ENCODE assay signal across 8 mouse cellular contexts in the genomic region with DNA sequence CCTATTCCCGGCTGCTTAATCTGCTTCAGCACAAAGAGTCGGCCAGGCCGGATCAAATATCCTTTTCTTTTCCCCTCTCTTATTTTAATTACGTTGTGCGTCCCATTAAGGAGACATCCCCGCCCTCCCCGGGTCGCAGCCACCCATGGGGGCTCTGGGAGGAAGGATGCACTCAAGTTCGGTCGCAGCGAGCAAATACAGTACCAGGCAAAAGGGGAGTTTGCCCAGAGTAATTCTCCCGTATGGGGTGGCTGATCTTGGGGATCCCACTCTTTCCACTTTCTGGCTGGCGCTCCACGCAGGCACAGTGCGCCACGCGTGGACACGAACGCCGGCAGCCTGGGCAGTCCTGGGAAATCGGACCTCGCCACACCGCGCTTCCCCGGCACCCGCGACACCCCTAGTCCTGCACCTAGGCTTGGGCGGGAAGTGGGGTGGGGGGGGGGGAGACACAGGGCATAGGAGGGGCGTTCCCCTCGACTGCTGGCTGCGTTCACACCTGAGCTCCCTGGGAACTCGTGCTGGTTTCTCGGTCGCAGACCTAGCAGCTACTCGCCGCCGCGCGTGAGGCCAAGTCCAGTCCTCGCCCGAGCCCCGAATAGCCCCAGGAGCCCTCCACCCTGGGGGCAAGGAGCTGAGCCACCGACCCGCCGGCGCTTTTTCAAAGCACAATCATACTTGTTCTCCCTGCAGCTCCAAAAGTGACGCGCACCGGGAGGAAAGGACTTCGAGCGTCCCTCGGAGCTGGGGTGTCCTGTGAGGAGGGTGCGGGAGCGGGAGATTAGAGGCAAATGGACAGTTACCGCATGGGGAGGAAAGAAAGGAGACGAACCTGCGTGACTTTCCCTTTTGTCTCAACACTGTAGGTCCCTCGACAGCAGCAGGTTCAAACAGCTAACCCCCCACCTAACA.
DNase-seq lines count a peak whose midpoint lies in the region; ATAC-seq and TF ChIP-seq lines count a peak whose summit lies in the region.

No protein-coding gene starts in this region.

- no peak for TF ChIP-seq EP300 in heart, adult 2 months (IDR thresholded peaks at IDR 0.05; ENCODE audit: insufficient read depth, low read depth, low read length)

- peak overlapping the region; percentile 42; the same call in 1 of the 2 replicates for H3K4me3 ChIP-seq in heart, adult 2 months
- peak overlapping the region; percentile 25 for H3K4me3 ChIP-seq in forebrain, embryonic 15.5 days
- peak overlapping the region; percentile 47 for H3K4me3 ChIP-seq in kidney, postnatal 0 days (replicated peaks; ENCODE audit: low read depth, low read length)

- DNase-seq in heart, adult 2 months: peak; percentile 23 to 51
- DNase-seq in heart, postnatal 25 days (ENCODE audit: low spot score): no peak
- DNase-seq in cerebellum, adult 11-12 months: peak; percentile 76
- peak; percentile 55 for DNase-seq in kidney, postnatal 0 days (ENCODE audit: low spot score)
- peak; percentile 9 for DNase-seq in testis, postnatal 14 days (ENCODE audit: low spot score)

- peak; percentile 42 for ATAC-seq in forebrain, embryonic 15.5 days (replicated peaks)
- ATAC-seq in kidney, postnatal 0 days (replicated peaks; ENCODE audit: low FRiP score, low read depth): peak; percentile 69
- peak; percentile 31; the same call in 1 of the 2 replicates for ATAC-seq in megakaryocyte-erythroid progenitor cell, adult 5-6 weeks (replicated peaks; ENCODE audit: low FRiP score, low TSS enrichment, poor library complexity, severe bottlenecking)
- no peak for ATAC-seq in inflammation-experienced regulatory T-cells, adult 6 months

- peaks cover 2% of the 10 kb centered on the region for H3K4me1 ChIP-seq in heart, adult 2 months (ENCODE audit: control insufficient read depth, insufficient read depth, low read length)
- peaks cover 29% of the 10 kb centered on the region for H3K4me1 ChIP-seq in forebrain, embryonic 15.5 days
- peaks cover 4% of the 10 kb centered on the region; the same call in 1 of the 2 replicates for H3K4me1 ChIP-seq in kidney, postnatal 0 days (replicated peaks; ENCODE audit: insufficient read depth, low read length)

- H3K36me3 ChIP-seq in heart, adult 2 months (ENCODE audit: control insufficient read depth, insufficient read depth, low read length): no peaks in the 10 kb centered on the region
- no peaks in the 10 kb centered on the region for H3K36me3 ChIP-seq in forebrain, embryonic 15.5 days
- H3K36me3 ChIP-seq in kidney, postnatal 0 days (ENCODE audit: insufficient read depth, low read length): no peaks in the 10 kb centered on the region

- peaks cover 14% of the 10 kb centered on the region for H3K27me3 ChIP-seq in heart, adult 2 months (ENCODE audit: control insufficient read depth, insufficient read depth, low read length)
- H3K27me3 ChIP-seq in forebrain, embryonic 15.5 days: peaks cover 62% of the 10 kb centered on the region
- no peaks in the 10 kb centered on the region; the same call in 1 of the 2 replicates for H3K27me3 ChIP-seq in kidney, postnatal 0 days (ENCODE audit: insufficient read depth, low read length)

- peak overlapping the region; percentile 46; the same call in 1 of the 2 replicates for H3K9ac ChIP-seq in heart, adult 2 months (ENCODE audit: low read depth, low read length)
- H3K9ac ChIP-seq in forebrain, embryonic 15.5 days (replicated peaks): 0 out of 2 replicates have a peak overlapping the region, but pooled peaks have one; percentile 3
- H3K9ac ChIP-seq in kidney, postnatal 0 days (ENCODE audit: low read depth, low read length): peak overlapping the region; percentile 74

- no peak for TF ChIP-seq POLR2A in heart, adult 2 months (IDR thresholded peaks at IDR 0.05; ENCODE audit: insufficient read depth, low read depth, low read length)

- TF ChIP-seq CTCF in heart, adult 2 months (IDR thresholded peaks at IDR 0.05): no peak
- no peak for TF ChIP-seq CTCF in kidney, postnatal 0 days (IDR thresholded peaks at IDR 0.05; ENCODE audit: low read depth)

- WGBS in heart, adult 2 months: 7% methylated on average over 58 of the region's 58 CpGs
- under 1% methylated on average over 55 of the region's 58 CpGs for WGBS in forebrain, embryonic 15.5 days
- WGBS in kidney, postnatal 0 days: under 1% methylated on average over 58 of the region's 58 CpGs

- intact Hi-C loops in heart, adult 2 months (cut with DNase I): loop anchor here (10.0 kb wide), 2 partner anchors 917 to 1187 kb away; a partner anchor contains a TSS
- intact Hi-C loops in heart, postnatal 25 days (cut with DNase I): loop anchor here (5.0 to 10.0 kb wide), 3 partner anchors 333 to 859 kb away; no protein-coding TSS in a partner anchor

- H3K79me2 ChIP-seq in heart, adult 2 months (replicated peaks; ENCODE audit: control insufficient read depth, insufficient read depth, low read length): no peaks in the 10 kb centered on the region

- no peaks in the 10 kb centered on the region for H3K9me3 ChIP-seq in forebrain, embryonic 15.5 days
- no peaks in the 10 kb centered on the region for H3K9me3 ChIP-seq in kidney, postnatal 0 days (replicated peaks; ENCODE audit: low read length)

- peak overlapping the region; percentile 42 for H3K4me2 ChIP-seq in forebrain, embryonic 15.5 days (replicated peaks)
- peak overlapping the region; percentile 69 for H3K4me2 ChIP-seq in kidney, postnatal 0 days (ENCODE audit: low read length)

- no peak overlapping the region for H3K27ac ChIP-seq in heart, adult 2 months
- H3K27ac ChIP-seq in forebrain, embryonic 15.5 days (replicated peaks): no peak overlapping the region
- H3K27ac ChIP-seq in kidney, postnatal 0 days: peak overlapping the region; percentile 91

Comparison
In these comparisons a context has a peak if more than half of its experiments do, and no peak if none do; other contexts are left out.
1. H3K9ac ChIP-seq: peak in every context shown above with its lines; median percentile 74 in kidney, postnatal 0 days; 46 in heart, adult 2 months; 3 in forebrain, embryonic 15.5 days.